Mouse (Mus musculus) neural tube, embryonic 12.5 days (tissue): Measurements from ENCODE around the gene Nop10. TPM values are rescaled to one million over a fixed set of nuclear protein-coding genes. Genes with fewer than 3 reads are reported as not detected.

ENCODE experiments used
- ATAC-seq: fragments of 200-750 bp; cut with Nextera tagmentation; 2 replicates; pipeline ENCODE4 v1.8.0; 2017; ENCODE audit warnings: low read depth, mild to moderate bottlenecking, moderate TSS enrichment, moderate library complexity; ENCODE audit not compliant: low FRiP score
- H3K27ac ChIP-seq: fragments of 300-500 bp; sonication (generic); 2 replicates; pipeline ENCODE4 v1.5.1; 2016
- H3K27me3 ChIP-seq: fragments of 300-500 bp; sonication (generic); replicated peaks from 2 replicates; pipeline ENCODE4 v1.6.1; 2016; ENCODE audit warnings: mild to moderate bottlenecking
- H3K36me3 ChIP-seq: fragments of 300-500 bp; sonication (generic); 2 replicates; pipeline ENCODE4 v1.6.1; 2016; ENCODE audit warnings: mild to moderate bottlenecking
- H3K4me1 ChIP-seq: fragments of 300-500 bp; sonication (generic); 2 replicates; pipeline ENCODE4 v1.6.1; 2016
- H3K4me2 ChIP-seq: fragments of 300-500 bp; sonication (generic); replicated peaks from 2 replicates; pipeline ENCODE4 v1.6.1; 2016; ENCODE audit warnings: mild to moderate bottlenecking
- H3K4me3 ChIP-seq: fragments of 300-500 bp; sonication (generic); 2 replicates; pipeline ENCODE4 v1.5.1; 2016
- H3K9ac ChIP-seq: fragments of 300-500 bp; sonication (generic); 2 replicates; pipeline ENCODE4 v1.6.1; 2016; ENCODE audit warnings: mild to moderate bottlenecking
- H3K9me3 ChIP-seq: fragments of 300-500 bp; sonication (generic); 2 replicates; pipeline ENCODE4 v1.6.1; 2016; ENCODE audit warnings: mild to moderate bottlenecking
- WGBS: fragments of 180-500 bp; shearing (Covaris S2); methylation state at CpG from one replicate; pipeline ENCODE4 v1.1.7; 2016; 5-methylcytosine and 5-hydroxymethylcytosine counted together
- polyA plus RNA-seq: library from polyadenylated mRNA; unstranded; fragments of >200 nt; fragmentation: Nextera tagmentation; extraction: Ambion mirVana; gene quantifications from 2 replicates; pipeline ENCODE4 v1.2.1, GENCODE M21; 2016

The Nop10 gene
- polyA plus RNA-seq, 1 experiment from 2014 or later, result 140 TPM

GRCm38 (mm10) chr2:112296211-112296610 is 34.5 kb downstream of the Nop10 start:
- Histone ChIP-seq H3K4me2 (no peak overlapping the region), H3K4me1 (no peaks in the 10 kb centered on the region), H3K4me3 (no peak overlapping the region), H3K27ac (no peak overlapping the region), H3K9ac (no peak overlapping the region), H3K36me3 (no peaks in the 10 kb centered on the region), H3K27me3 (no peaks in the 10 kb centered on the region), H3K9me3 (no peaks in the 10 kb centered on the region)
- 84% methylated on average over 3 of the region's 3 CpGs for WGBS
- ATAC-seq, result no peak

- no peak overlapping the region for H3K9ac ChIP-seq
Measured at GRCm38 (mm10) chr2:112298221-112298620, 36.5 kb downstream of the Nop10 start.

GRCm38 (mm10) chr2:112308671-112309070 is 46.9 kb downstream of the Nop10 start:
- 91% methylated on average over 3 of the region's 3 CpGs for WGBS
- no peaks in the 10 kb centered on the region for H3K4me1 ChIP-seq

More at GRCm38 (mm10) chr2:112298221-112298620, 36.5 kb downstream of the Nop10 start:
- H3K27me3 ChIP-seq, result no peaks in the 10 kb centered on the region
- no peak for ATAC-seq
- H3K4me3 ChIP-seq, result no peak overlapping the region
- H3K4me1 ChIP-seq, result no peaks in the 10 kb centered on the region
- H3K9me3 ChIP-seq, result no peaks in the 10 kb centered on the region
- no peaks in the 10 kb centered on the region for H3K36me3 ChIP-seq
- no peak overlapping the region for H3K4me2 ChIP-seq
- H3K27ac ChIP-seq, result no peak overlapping the region
- 97% methylated on average over 4 of the region's 4 CpGs for WGBS

GRCm38 (mm10) chr2:112309161-112309600 is 47.5 kb downstream of the Nop10 start:
- Histone ChIP-seq H3K4me2 (no peak overlapping the region), H3K27me3 (no peaks in the 10 kb centered on the region), H3K4me1 (no peaks in the 10 kb centered on the region), H3K27ac (no peak overlapping the region), H3K9me3 (no peaks in the 10 kb centered on the region), H3K4me3 (no peak overlapping the region), H3K36me3 (no peaks in the 10 kb centered on the region), H3K9ac (no peak overlapping the region)
- ATAC-seq, result no peak
- WGBS, result 85% methylated on average over 10 of the region's 10 CpGs

More at GRCm38 (mm10) chr2:112308671-112309070, 46.9 kb downstream of the Nop10 start:
- no peak overlapping the region for H3K4me3 ChIP-seq
- H3K9ac ChIP-seq, result no peak overlapping the region
- H3K36me3 ChIP-seq, result no peaks in the 10 kb centered on the region
- no peak overlapping the region for H3K27ac ChIP-seq
- H3K4me2 ChIP-seq, result no peak overlapping the region
- no peaks in the 10 kb centered on the region for H3K27me3 ChIP-seq
- ATAC-seq, result no peak
- H3K9me3 ChIP-seq, result no peaks in the 10 kb centered on the region

Other genes starting within 250 kb of the Nop10 start
- gene Olfr1310, start 249.2 kb upstream of the Nop10 start, polyA plus RNA-seq, result not detected in 2 replicates
- not detected in 2 replicates for gene Olfr1311, start 237.5 kb upstream of the Nop10 start, polyA plus RNA-seq
- not detected in 2 replicates for gene Olfr1312, start 211.7 kb upstream of the Nop10 start, polyA plus RNA-seq
- not detected in 2 replicates for gene Olfr1313, start 184.1 kb upstream of the Nop10 start, polyA plus RNA-seq
- not detected in 2 replicates for gene Olfr1314, start 165.1 kb upstream of the Nop10 start, polyA plus RNA-seq
- not detected in 2 replicates for gene Olfr1315-ps1, start 146.5 kb upstream of the Nop10 start, polyA plus RNA-seq
- not detected in 2 replicates for gene Olfr1316, start 126.9 kb upstream of the Nop10 start, polyA plus RNA-seq
- not detected in 2 replicates for gene Olfr1317, start 121.6 kb upstream of the Nop10 start, polyA plus RNA-seq
- not detected in 2 replicates for gene Olfr1318, start 107.7 kb upstream of the Nop10 start, polyA plus RNA-seq
- gene Lpcat4, start 22.5 kb upstream of the Nop10 start, polyA plus RNA-seq, result 15.9 and 16.8 TPM in 2 replicates
- gene Nutm1, start 2.6 kb upstream of the Nop10 start, polyA plus RNA-seq, result not detected in 2 replicates
- 15.7 and 19.4 TPM in 2 replicates for gene Slc12a6, start 3.9 kb downstream of the Nop10 start, polyA plus RNA-seq
- not detected in 2 replicates for gene Gm21985, start 4.4 kb downstream of the Nop10 start, polyA plus RNA-seq
- gene Emc4, start 106.1 kb downstream of the Nop10 start, polyA plus RNA-seq, result 122 and 132 TPM in 2 replicates
- gene Katnbl1, start 117.3 kb downstream of the Nop10 start, polyA plus RNA-seq, result 46.9 and 48.8 TPM in 2 replicates
- 13.8 and 14.6 TPM in 2 replicates for gene Emc7, start 193.1 kb downstream of the Nop10 start, polyA plus RNA-seq
- 0.11 and 0.45 TPM in 2 replicates for gene Chrm5, start 218.8 kb downstream of the Nop10 start, polyA plus RNA-seq
- 8.5 and 10.7 TPM in 2 replicates for gene Aven, start 231.0 kb downstream of the Nop10 start, polyA plus RNA-seq